Mouse (Mus musculus) stomach, embryonic 15.5 days (tissue): ENCODE data around the gene Ddx4. TPM values are rescaled to one million over a fixed set of nuclear protein-coding genes. Genes with fewer than 3 reads are reported as not detected.
"Not testable (repeated sequence)": the region's sequence is repeated elsewhere in the genome, so short reads cannot be mapped to it uniquely, and the experiment has no call there.

ENCODE experiments used
- ATAC-seq: fragments of 200-750 bp; cut with Nextera tagmentation; 2 replicates; pipeline ENCODE4 v1.8.0; 2017; ENCODE audit warnings: low read depth, moderate number of reproducible peaks, moderate TSS enrichment; ENCODE audit not compliant: insufficient read depth, low FRiP score
- H3K27ac ChIP-seq: fragments of 300-500 bp; sonication (generic); 2 replicates; pipeline ENCODE4 v1.5.1; 2015; ENCODE audit warnings: mild to moderate bottlenecking, inconsistent platforms
- H3K27me3 ChIP-seq: fragments of 300-500 bp; sonication (generic); replicated peaks from 2 replicates; pipeline ENCODE4 v1.6.1; 2015; ENCODE audit warnings: inconsistent platforms
- H3K36me3 ChIP-seq: fragments of 300-500 bp; sonication (generic); 2 replicates; pipeline ENCODE4 v1.6.1; 2015; ENCODE audit warnings: inconsistent platforms
- H3K4me1 ChIP-seq: fragments of 300-500 bp; sonication (generic); 2 replicates; pipeline ENCODE4 v1.6.1; 2015; ENCODE audit warnings: inconsistent platforms
- H3K4me2 ChIP-seq: fragments of 300-500 bp; sonication (generic); 2 replicates; pipeline ENCODE4 v1.6.1; 2015; ENCODE audit warnings: mild to moderate bottlenecking, inconsistent platforms
- H3K4me3 ChIP-seq: fragments of 300-500 bp; sonication (generic); replicated peaks from 2 replicates; pipeline ENCODE4 v1.5.1; 2015; ENCODE audit warnings: inconsistent platforms
- H3K9ac ChIP-seq: fragments of 300-500 bp; sonication (generic); 2 replicates; pipeline ENCODE4 v1.6.1; 2015; ENCODE audit warnings: inconsistent platforms
- H3K9me3 ChIP-seq: fragments of 300-500 bp; sonication (generic); 2 replicates; pipeline ENCODE4 v1.6.1; 2016; ENCODE audit warnings: inconsistent platforms
- WGBS: fragments of 180-500 bp; shearing (Covaris S2); methylation state at CpG from one replicate; pipeline ENCODE4 v1.1.7; 2015; 5-methylcytosine and 5-hydroxymethylcytosine counted together
- polyA plus RNA-seq: library from polyadenylated mRNA; unstranded; fragments of >200 nt; fragmentation: Nextera tagmentation; extraction: Ambion mirVana; gene quantifications from 2 replicates; pipeline ENCODE4 v1.2.1, GENCODE M21; 2015

Gene Ddx4
- polyA plus RNA-seq, 1 experiment from 2014 or later, result 0.17 TPM

GRCm38 (mm10) chr13:112581796-112582195, 70.5 kb downstream of the Ddx4 start:
- ATAC-seq, result no peak
- 88% methylated on average over 3 of the region's 3 CpGs for WGBS
- H3K27ac ChIP-seq, result no peak overlapping the region
- H3K4me1 ChIP-seq, result no peaks in the 10 kb centered on the region
- no peaks in the 10 kb centered on the region for H3K36me3 ChIP-seq
- H3K4me2 ChIP-seq, result no peak overlapping the region
- no peak overlapping the region for H3K4me3 ChIP-seq
- H3K27me3 ChIP-seq, result no peaks in the 10 kb centered on the region; the same call in 1 of the 2 replicates
- H3K9me3 ChIP-seq, result no peaks in the 10 kb centered on the region
- H3K9ac ChIP-seq, result no peak overlapping the region

DNA sequence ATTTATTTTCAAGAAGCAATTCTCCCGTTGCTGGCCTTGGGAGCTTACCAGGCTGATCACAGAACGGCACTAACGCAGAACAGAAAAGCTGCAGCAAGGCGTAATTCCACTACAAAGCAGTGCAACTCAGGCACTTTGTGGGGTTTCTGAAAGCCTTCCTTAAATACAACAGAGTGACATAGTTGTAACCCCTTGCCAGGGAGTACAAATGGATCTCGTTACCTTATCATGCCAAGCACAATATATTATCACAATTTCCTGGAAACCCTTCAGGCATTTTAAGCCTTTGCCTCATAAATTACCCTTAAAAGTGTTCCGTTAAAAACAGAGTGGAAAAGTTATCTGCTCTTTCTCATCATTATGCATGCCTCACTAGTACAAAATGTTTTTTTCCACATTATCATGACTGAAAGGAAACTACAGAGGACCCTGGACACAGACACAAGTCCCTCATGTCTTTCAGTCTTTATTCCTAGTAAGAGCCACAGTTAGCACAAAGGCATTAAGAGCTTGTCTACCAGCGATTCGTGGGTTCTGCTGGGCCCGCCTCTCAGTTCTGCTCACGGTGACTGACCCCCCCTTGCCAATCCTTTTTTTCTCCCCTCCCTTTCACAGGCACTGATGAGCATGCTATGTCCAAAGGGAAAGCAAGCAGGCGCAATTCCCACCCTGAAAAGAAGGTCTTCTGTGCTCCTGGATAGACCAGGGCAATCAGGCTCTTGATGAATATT, 71.5 kb downstream of the Ddx4 start:
- Histone ChIP-seq H3K36me3 (no peaks in the 10 kb centered on the region), H3K4me1 (no peaks in the 10 kb centered on the region), H3K4me2 (peak overlapping the region; percentile 5; the same call in 1 of the 2 replicates), H3K9me3 (no peaks in the 10 kb centered on the region), H3K27me3 (no peaks in the 10 kb centered on the region; the same call in 1 of the 2 replicates), H3K9ac (no peak overlapping the region), H3K4me3 (no peak overlapping the region), H3K27ac (no peak overlapping the region)
- WGBS, result 35% methylated on average over 11 of the region's 11 CpGs
- ATAC-seq, result no peak

DNA sequence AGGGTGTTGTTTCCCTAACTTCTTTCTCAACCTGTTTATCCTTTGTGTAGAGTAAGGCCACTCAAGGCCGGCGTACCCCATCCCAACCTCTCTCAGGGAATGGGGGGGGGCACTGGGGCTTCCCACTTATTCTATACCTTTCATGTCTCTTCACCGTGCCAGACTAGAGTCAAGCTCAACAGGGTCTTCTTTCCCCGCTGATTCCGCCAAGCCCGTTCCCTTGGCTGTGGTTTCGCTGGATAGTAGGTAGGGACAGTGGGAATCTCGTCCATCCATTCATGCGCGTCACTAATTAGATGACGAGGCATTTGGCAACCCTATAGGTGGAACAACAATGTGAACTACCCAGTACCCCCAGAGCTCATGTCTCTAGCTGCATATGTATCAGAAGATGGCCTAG, 74.2 kb downstream of the Ddx4 start:
- H3K27me3 ChIP-seq, H3K36me3 ChIP-seq, ATAC-seq, H3K4me3 ChIP-seq, H3K9me3 ChIP-seq, H3K9ac ChIP-seq, H3K4me2 ChIP-seq, H3K4me1 ChIP-seq, H3K27ac ChIP-seq: not testable (repeated sequence)
- 96% methylated on average over 11 of the region's 11 CpGs for WGBS

- H3K9me3 ChIP-seq, result no peaks in the 10 kb centered on the region
- H3K36me3 ChIP-seq, result no peaks in the 10 kb centered on the region
- ATAC-seq, result no peak
- no peaks in the 10 kb centered on the region for H3K4me1 ChIP-seq
- H3K9ac ChIP-seq, result no peak overlapping the region
- H3K27me3 ChIP-seq, result no peaks in the 10 kb centered on the region
- no peak overlapping the region for H3K4me2 ChIP-seq
- H3K27ac ChIP-seq, result no peak overlapping the region
- H3K4me3 ChIP-seq, result no peak overlapping the region
Observed at GRCm38 (mm10) chr13:112573800-112574199, 78.5 kb downstream of the Ddx4 start.

DNA sequence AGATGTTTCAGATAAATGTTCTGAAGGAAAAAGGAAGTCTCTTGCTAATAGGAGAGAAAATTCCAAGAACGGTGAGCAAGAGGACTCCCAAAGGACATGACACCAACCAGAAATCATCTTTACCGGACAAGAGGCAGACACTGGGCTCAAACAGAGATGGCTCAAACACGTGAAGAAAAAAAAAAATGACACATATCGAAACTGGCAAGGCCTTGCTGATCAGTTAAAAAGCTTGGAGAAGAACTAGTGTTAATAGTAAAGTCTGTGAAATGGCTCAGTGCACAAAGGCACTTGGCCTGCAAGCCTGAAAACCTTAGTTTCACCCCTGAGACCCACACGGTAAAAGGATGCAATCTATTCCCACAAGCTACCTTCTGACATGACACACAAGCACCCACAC, 81.5 kb downstream of the Ddx4 start:
- H3K27ac ChIP-seq, result no peak overlapping the region
- H3K4me3 ChIP-seq, result no peak overlapping the region
- H3K36me3 ChIP-seq, result no peaks in the 10 kb centered on the region
- no peaks in the 10 kb centered on the region for H3K9me3 ChIP-seq
- no peak for ATAC-seq
- H3K4me2 ChIP-seq, result no peak overlapping the region
- WGBS, result 66% methylated on average over 5 of the region's 5 CpGs
- no peaks in the 10 kb centered on the region for H3K4me1 ChIP-seq
- H3K27me3 ChIP-seq, result no peaks in the 10 kb centered on the region
- H3K9ac ChIP-seq, result no peak overlapping the region

- no peak overlapping the region for H3K4me3 ChIP-seq
- H3K4me2 ChIP-seq, result no peak overlapping the region
- H3K9ac ChIP-seq, result no peak overlapping the region
- H3K27me3 ChIP-seq, result no peaks in the 10 kb centered on the region
- H3K9me3 ChIP-seq, result no peaks in the 10 kb centered on the region
- H3K27ac ChIP-seq, result no peak overlapping the region
- no peaks in the 10 kb centered on the region for H3K4me1 ChIP-seq
- 39% methylated on average over 4 of the region's 4 CpGs for WGBS
- no peak for ATAC-seq
- no peaks in the 10 kb centered on the region for H3K36me3 ChIP-seq
Observed at GRCm38 (mm10) chr13:112569606-112570005, 82.7 kb downstream of the Ddx4 start.

- Histone ChIP-seq H3K27ac (no peak overlapping the region), H3K9me3 (no peaks in the 10 kb centered on the region), H3K4me1 (no peaks in the 10 kb centered on the region), H3K36me3 (no peaks in the 10 kb centered on the region), H3K4me3 (no peak overlapping the region), H3K4me2 (no peak overlapping the region), H3K27me3 (no peaks in the 10 kb centered on the region), H3K9ac (no peak overlapping the region)
- 79% methylated on average over 6 of the region's 6 CpGs for whole genome bisulfite sequencing
- no peak for ATAC-seq
Observed at GRCm38 (mm10) chr13:112560554-112561138, 91.6 kb downstream of the Ddx4 start.

- H3K9me3 ChIP-seq, result no peaks in the 10 kb centered on the region
- H3K4me1 ChIP-seq, result no peaks in the 10 kb centered on the region
- 54% methylated on average over 2 of the region's 2 CpGs for WGBS
- H3K9ac ChIP-seq, result no peak overlapping the region
- no peaks in the 10 kb centered on the region for H3K36me3 ChIP-seq
- no peak overlapping the region for H3K4me2 ChIP-seq
- no peak for ATAC-seq
- H3K27ac ChIP-seq, result no peak overlapping the region
- no peaks in the 10 kb centered on the region for H3K27me3 ChIP-seq
- H3K4me3 ChIP-seq, result no peak overlapping the region
Observed at GRCm38 (mm10) chr13:112556501-112556900, 95.8 kb downstream of the Ddx4 start.

DNA sequence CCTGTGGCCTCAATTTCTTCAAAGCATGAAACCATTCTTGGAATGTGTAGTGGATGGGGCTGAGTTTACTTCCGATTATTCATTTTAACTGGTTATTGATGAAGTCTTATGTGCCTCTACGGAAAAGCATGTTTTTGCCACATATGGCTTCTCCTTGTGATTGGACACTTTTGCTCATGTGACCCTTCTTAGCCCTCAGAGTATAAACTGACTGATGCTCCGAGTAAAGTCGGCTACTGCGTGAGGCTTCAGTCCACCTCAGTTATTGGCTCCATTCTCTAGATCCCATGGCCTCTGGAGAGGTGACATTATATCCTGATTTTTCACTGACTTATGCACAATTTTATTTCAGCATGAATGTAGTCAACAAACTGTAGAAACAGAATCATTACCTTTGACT, 99.0 kb downstream of the Ddx4 start:
- no peaks in the 10 kb centered on the region for H3K36me3 ChIP-seq
- H3K4me2 ChIP-seq, result no peak overlapping the region
- no peaks in the 10 kb centered on the region for H3K9me3 ChIP-seq
- H3K4me1 ChIP-seq, result no peaks in the 10 kb centered on the region
- no peaks in the 10 kb centered on the region for H3K27me3 ChIP-seq
- 87% methylated on average over 5 of the region's 5 CpGs for WGBS
- H3K9ac ChIP-seq, result no peak overlapping the region
- no peak overlapping the region for H3K27ac ChIP-seq
- H3K4me3 ChIP-seq, result no peak overlapping the region
- no peak for ATAC-seq

- 70% methylated on average over 7 of the region's 7 CpGs for WGBS
- no peak overlapping the region for H3K9ac ChIP-seq
- H3K4me1 ChIP-seq, result no peaks in the 10 kb centered on the region
- H3K36me3 ChIP-seq, result no peaks in the 10 kb centered on the region
- H3K27ac ChIP-seq, result no peak overlapping the region
- ATAC-seq, result no peak
- no peak overlapping the region for H3K4me2 ChIP-seq
- H3K27me3 ChIP-seq, result no peaks in the 10 kb centered on the region
- no peaks in the 10 kb centered on the region for H3K9me3 ChIP-seq
- H3K4me3 ChIP-seq, result no peak overlapping the region
Observed at GRCm38 (mm10) chr13:112551641-112552548, 100.4 kb downstream of the Ddx4 start.
